Mouse (Mus musculus): ENCODE measurements around the gene Clstn3. TPM values are rescaled to one million over a fixed set of nuclear protein-coding genes. Genes with fewer than 3 reads are reported as not detected.
"Not testable (repeated sequence)": the region's sequence is repeated elsewhere in the genome, so short reads cannot be mapped to it uniquely, and the experiment has no call there.

Clstn3 gene
- polyA plus RNA-seq, 1 experiment from 2014 or later = 12.8 TPM

DNA sequence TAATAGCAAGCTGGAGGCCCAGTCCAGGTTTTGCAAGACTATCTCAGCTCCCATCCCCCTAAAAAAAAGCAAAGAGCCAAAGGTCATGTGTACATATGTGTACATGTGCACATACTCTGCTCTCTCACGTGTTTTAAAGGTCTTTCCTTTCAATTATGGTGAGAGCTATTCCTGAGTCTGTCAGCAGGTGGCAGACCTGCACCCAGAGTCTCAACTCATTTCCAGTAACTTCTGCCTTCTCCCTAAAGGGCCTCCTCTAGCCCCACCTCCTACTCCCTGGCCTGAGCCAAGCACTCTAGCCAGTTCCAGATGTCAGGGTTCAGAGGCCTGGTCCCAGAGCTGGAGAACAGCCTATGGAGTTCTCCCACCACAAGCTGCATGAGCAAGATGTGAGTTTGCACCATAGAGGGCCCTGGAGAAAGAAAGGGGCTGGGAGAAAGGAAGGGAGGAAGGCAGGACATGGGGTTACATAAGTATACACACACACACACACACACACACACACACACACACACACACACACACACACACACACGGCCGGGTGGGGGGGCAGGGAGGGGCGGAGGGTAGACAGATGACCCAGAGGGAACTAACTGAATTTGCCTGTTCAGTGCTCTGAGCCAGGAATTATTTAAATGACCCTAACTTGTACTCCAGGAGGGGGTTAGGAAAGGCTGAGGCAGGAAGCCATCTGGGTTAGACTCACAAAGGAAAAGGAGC lies 28.4 kb upstream of the Clstn3 start, which contains the start of gene C1rl:
TSS of gene C1rl (plus strand) at position 272 of the 720 bp plus-strand sequence.
- peak; percentile 90 for ATAC-seq (ENCODE audit: low FRiP score, low read depth)
- H3K27me3 ChIP-seq = no peaks in the 10 kb centered on the region
- no peak within 1 kb of the TSS for H3K4me2 ChIP-seq (replicated peaks)
- H3K4me3 ChIP-seq = no peak within 1 kb of the TSS
- WGBS = 24% methylated on average over 3 of the region's 4 CpGs
- H3K36me3 ChIP-seq = no peaks in the 10 kb centered on the region
- H3K9me3 ChIP-seq = no peaks in the 10 kb centered on the region
- no peaks in the 10 kb centered on the region for H3K4me1 ChIP-seq
- no peak within 1 kb of the TSS for H3K27ac ChIP-seq
- no peak within 1 kb of the TSS for H3K9ac ChIP-seq

DNA sequence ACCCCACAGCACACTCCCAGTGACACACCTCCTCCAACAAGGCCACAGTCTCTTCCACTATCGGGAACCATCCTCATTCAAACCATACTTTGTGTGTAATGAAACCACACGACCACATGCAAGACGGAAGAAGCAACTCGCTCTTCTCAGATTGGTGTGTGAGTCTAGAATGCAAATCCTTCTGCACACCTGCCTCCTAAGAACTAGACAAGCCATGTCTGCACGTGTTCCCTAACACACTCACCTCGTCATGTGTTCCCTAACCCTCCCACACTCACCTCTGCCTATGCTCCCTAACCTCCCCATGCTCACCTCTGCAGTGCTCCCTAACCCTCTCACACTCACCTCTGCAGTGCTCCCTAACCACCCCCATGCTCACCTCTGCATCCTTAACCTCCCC lies 26.8 kb upstream of the Clstn3 start:
- no peaks in the 10 kb centered on the region for H3K9me3 ChIP-seq
- H3K4me3 ChIP-seq = no peak overlapping the region
- H3K9ac ChIP-seq = no peak overlapping the region
- no peaks in the 10 kb centered on the region for H3K27me3 ChIP-seq
- H3K27ac ChIP-seq = no peak overlapping the region
- H3K4me2 ChIP-seq (replicated peaks) = no peak overlapping the region
- H3K4me1 ChIP-seq = no peaks in the 10 kb centered on the region
- 77% methylated on average over 6 of the region's 6 CpGs for WGBS
- H3K36me3 ChIP-seq = no peaks in the 10 kb centered on the region
- no peak for ATAC-seq (ENCODE audit: low FRiP score, low read depth)

DNA sequence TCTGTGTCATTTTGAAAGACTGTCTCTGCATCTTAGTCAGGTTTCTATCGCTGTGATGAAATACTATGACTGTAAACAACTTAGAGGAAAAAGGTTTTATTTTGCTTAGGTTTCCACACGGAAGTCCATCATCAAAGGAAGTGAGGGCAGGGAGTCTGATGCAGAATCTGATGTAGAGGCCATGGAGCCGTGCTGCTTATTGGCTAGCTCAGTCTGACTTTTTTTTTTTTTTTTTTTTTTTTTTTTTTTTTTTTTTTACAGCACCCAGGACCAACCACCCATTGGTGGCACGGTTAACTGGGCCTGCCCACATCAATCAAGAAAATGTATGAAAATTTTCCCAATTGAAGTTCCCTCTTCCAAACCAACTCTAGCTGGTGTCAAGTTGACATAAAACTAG lies 24.4 kb upstream of the Clstn3 start:
- Histone ChIP-seq H3K36me3 (no peaks in the 10 kb centered on the region), H3K27me3 (no peaks in the 10 kb centered on the region), H3K4me3 (no peak overlapping the region), H3K4me1 (no peaks in the 10 kb centered on the region), H3K9me3 (no peaks in the 10 kb centered on the region), H3K4me2 (replicated peaks) (no peak overlapping the region), H3K9ac (no peak overlapping the region), H3K27ac (no peak overlapping the region)
- WGBS = 80% methylated on average over 4 of the region's 4 CpGs
- ATAC-seq (ENCODE audit: low FRiP score, low read depth) = no peak

DNA sequence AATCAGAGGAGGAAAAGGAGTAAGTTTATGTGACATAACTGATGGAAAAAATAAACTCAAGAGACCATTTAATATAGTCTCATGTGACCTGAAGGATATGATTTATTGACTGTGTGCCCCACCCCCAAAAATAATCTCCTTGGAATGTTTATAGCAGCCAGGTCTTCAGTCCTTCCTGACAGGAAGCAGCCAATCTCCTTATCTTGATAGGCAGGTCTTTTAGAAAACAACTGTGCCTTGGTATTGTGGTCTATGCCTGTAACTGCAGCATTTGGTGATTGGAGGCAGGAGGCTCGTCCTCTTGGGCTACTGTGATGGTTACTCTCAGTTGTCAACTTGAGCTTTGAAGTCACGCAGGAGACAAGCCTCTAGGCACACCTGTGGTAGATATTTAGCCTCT lies 22.9 kb upstream of the Clstn3 start:
- H3K4me3 ChIP-seq = no peak overlapping the region
- H3K4me1 ChIP-seq = no peaks in the 10 kb centered on the region
- WGBS = 44% methylated on average over 2 of the region's 2 CpGs
- no peaks in the 10 kb centered on the region for H3K27me3 ChIP-seq
- no peaks in the 10 kb centered on the region for H3K36me3 ChIP-seq
- no peak overlapping the region for H3K27ac ChIP-seq
- H3K9ac ChIP-seq = no peak overlapping the region
- ATAC-seq (ENCODE audit: low FRiP score, low read depth) = no peak
- H3K9me3 ChIP-seq = no peaks in the 10 kb centered on the region
- no peak overlapping the region for H3K4me2 ChIP-seq (replicated peaks)

DNA sequence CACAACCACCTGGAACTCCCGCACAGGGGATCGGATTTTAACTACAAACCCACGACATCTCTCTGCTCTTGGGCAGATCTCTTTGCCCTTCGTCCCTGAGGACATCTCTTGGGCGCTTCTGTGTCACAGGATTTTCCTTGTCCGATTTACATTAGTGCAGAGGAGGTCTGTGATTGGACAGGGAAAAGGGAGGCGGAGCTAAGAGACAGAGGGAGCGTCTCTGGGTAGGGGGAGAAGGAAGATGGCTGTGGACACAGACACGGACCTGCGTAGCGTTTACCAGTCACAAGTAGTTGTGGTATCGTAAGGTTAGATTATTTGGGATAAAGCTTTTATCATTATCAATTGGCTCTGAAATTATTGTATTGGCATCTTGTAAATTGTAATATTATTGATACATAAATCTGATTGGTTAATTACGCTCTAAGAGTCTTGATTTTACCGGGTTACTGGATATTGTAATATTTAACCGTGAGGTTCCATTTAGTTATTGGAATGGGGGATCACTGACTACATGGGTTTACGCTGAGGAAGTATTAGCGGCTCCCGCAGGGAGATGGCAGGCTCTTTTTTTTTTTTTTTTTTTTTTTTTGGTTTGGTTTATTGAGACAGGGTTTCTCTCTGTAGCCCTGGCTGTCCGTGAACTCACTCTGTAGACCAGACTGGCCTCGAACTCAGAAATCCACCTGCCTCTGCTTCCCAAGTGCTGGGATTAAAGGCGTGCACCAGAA lies 21.0 kb upstream of the Clstn3 start:
- no peaks in the 10 kb centered on the region for H3K27me3 ChIP-seq
- no peaks in the 10 kb centered on the region for H3K9me3 ChIP-seq
- no peak overlapping the region for H3K9ac ChIP-seq
- no peaks in the 10 kb centered on the region for H3K4me1 ChIP-seq
- ATAC-seq (ENCODE audit: low FRiP score, low read depth) = no peak
- peak overlapping the region; percentile 43 for H3K4me2 ChIP-seq (replicated peaks)
- H3K27ac ChIP-seq = no peak overlapping the region
- H3K4me3 ChIP-seq = no peak overlapping the region
- 40% methylated on average over 21 of the region's 21 CpGs for WGBS
- H3K36me3 ChIP-seq = no peaks in the 10 kb centered on the region

DNA sequence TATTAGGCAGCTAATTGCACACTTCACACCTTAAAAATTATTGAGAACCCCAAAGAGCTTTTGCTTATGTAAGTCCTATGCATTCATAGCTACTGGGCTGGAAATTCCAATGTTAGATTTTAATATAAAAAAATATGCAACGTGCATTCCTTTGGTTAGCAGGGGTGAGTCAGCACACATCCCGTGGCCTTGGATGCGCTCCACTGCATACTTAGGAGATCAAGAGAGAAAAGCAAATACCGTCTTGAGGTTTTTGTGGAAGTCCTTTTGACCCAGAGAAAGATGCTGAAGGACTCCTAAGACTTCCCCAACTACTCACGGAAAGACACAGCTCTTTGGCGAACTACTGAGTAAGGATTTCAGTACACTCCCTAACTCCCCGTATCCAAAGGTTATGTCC lies 20.3 kb upstream of the Clstn3 start:
- no peak overlapping the region for H3K9ac ChIP-seq
- no peaks in the 10 kb centered on the region for H3K27me3 ChIP-seq
- no peak overlapping the region for H3K27ac ChIP-seq
- no peak overlapping the region for H3K4me3 ChIP-seq
- WGBS = 87% methylated on average over 7 of the region's 7 CpGs
- H3K36me3 ChIP-seq = no peaks in the 10 kb centered on the region
- ATAC-seq (ENCODE audit: low FRiP score, low read depth) = no peak
- no peaks in the 10 kb centered on the region for H3K9me3 ChIP-seq
- no peaks in the 10 kb centered on the region for H3K4me1 ChIP-seq
- no peak overlapping the region for H3K4me2 ChIP-seq (replicated peaks)

DNA sequence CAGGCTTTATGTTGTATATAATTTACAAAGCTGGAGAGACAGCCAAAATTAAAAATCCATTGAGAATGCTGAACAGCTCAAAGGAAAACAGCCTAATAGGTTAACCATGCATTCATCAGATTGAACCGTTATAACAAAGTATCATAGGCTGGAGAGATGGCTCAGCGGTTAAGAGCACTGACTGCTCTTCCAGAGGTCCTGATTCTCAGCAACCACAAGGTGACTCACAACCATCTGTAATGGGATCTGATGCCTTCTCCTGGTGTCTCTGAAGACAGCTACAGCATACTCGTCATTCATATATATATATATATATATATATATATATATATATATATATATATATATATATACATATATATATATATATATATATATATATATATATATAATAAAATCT lies 19.2 kb upstream of the Clstn3 start:
- not testable (repeated sequence) for H3K27me3 ChIP-seq; ATAC-seq (ENCODE audit: low FRiP score, low read depth); H3K36me3 ChIP-seq; H3K9ac ChIP-seq; H3K4me1 ChIP-seq; H3K27ac ChIP-seq; H3K9me3 ChIP-seq; H3K4me2 ChIP-seq (replicated peaks); H3K4me3 ChIP-seq
- WGBS = 89% methylated on average over 3 of the region's 3 CpGs

DNA sequence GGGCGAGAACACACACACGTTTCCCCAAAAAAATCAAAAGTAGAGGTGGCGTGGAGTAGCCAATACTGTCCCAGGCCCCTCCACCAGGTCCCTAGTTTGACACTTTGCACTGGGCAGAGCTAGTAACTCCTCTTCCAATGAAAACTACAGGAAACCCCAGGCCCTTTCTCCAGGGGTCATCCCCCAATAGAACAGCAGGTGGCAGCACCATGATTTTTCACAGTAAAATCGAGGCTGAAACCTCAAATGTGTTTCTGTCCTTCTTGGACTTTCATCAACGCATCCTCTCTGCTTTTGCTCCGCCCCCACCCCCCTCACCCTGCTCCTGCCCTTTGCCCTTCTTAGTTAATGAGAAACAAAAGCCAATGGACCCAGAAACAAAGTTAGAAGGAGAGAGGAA lies 17.0 kb upstream of the Clstn3 start:
- H3K4me1 ChIP-seq = no peaks in the 10 kb centered on the region
- WGBS = 24% methylated on average over 6 of the region's 6 CpGs
- no peak overlapping the region for H3K4me2 ChIP-seq (replicated peaks)
- H3K4me3 ChIP-seq = no peak overlapping the region
- H3K9ac ChIP-seq = no peak overlapping the region
- H3K27ac ChIP-seq = no peak overlapping the region
- H3K9me3 ChIP-seq = no peaks in the 10 kb centered on the region
- no peaks in the 10 kb centered on the region for H3K36me3 ChIP-seq
- H3K27me3 ChIP-seq = no peaks in the 10 kb centered on the region
- ATAC-seq (ENCODE audit: low FRiP score, low read depth) = no peak; the same call in 1 of the 2 replicates

DNA sequence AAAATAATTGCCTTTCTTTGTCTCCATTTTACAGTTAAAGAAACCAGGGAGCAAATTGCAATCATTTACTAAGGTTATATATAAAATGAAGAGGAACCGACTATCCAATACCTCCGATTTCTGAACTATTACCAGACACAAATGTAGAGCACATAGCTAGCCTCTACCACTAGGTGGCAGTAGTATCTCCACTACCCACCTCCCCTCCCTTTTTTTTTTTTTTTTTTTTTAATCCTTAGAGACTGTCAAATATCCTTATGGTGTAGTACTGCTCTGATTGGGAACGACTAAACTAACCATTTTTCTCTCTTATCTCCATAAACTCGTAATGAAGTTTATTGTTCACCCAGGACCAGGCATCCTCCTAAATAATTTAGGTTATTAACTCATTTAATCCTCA lies 15.7 kb upstream of the Clstn3 start:
- no peaks in the 10 kb centered on the region for H3K36me3 ChIP-seq
- H3K4me2 ChIP-seq (replicated peaks) = no peak overlapping the region
- no peaks in the 10 kb centered on the region for H3K4me1 ChIP-seq
- H3K27me3 ChIP-seq = no peaks in the 10 kb centered on the region
- no peak overlapping the region for H3K4me3 ChIP-seq
- no peaks in the 10 kb centered on the region for H3K9me3 ChIP-seq
- H3K9ac ChIP-seq = no peak overlapping the region
- 59% methylated on average over 4 of the region's 4 CpGs for WGBS
- no peak for ATAC-seq (ENCODE audit: low FRiP score, low read depth)
- no peak overlapping the region for H3K27ac ChIP-seq

DNA sequence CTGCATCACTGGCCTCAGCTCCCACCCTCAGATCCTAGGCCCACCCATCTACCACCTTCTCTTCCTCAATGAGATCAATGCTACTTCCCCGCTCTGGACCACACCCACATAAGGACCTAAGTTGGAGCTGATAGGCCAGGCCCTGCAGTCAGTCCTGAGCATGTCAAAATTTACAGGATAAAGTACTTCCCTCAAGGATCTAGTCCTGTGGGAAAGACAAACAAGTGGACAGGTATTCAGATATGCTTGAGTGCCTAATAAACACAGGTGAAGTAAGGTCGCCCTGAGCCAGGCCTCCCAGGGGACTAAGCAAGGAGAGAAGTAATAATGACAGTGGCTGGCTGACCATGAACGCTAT lies 15.0 kb upstream of the Clstn3 start:
- no peak for ATAC-seq (ENCODE audit: low FRiP score, low read depth)
- H3K4me1 ChIP-seq = no peaks in the 10 kb centered on the region
- no peaks in the 10 kb centered on the region for H3K27me3 ChIP-seq
- no peaks in the 10 kb centered on the region for H3K9me3 ChIP-seq
- H3K27ac ChIP-seq = no peak overlapping the region
- no peak overlapping the region for H3K4me2 ChIP-seq (replicated peaks)
- no peak overlapping the region for H3K4me3 ChIP-seq
- WGBS = 86% methylated on average over 3 of the region's 3 CpGs
- H3K9ac ChIP-seq = no peak overlapping the region
- no peaks in the 10 kb centered on the region for H3K36me3 ChIP-seq

DNA sequence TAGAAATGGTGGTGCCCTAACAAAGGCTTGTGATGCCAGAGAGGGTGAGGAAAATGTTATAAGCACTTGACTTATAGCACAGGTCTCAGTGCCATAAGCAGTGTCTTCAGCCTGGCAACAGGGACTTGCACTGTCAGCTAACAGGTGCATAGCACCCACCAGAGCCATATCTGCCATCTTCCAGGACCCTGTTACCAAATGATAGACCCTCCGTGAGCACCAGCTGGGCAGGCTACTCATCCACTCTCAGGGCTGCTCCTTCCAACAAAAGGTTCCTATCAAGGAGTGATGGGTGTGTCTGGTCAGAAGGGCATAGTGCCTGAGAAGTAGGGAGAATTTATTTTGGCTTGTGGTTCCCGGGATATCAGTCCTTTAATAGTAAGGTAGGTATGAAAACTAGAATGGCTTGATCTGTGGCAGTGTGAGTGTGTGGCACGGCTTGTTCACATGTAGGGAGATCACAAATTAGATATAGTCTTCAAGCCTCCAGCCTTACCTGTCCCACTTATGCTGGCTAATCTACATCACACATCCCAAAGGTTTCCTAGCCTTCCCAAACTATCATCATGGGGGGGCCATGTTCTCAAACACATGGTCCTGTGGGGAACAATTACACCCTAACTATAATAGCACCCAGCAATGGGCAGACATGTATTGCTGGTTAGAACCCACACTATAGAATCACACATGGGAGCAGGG lies 14.4 kb upstream of the Clstn3 start:
- no peak overlapping the region for H3K4me2 ChIP-seq (replicated peaks)
- H3K27me3 ChIP-seq = no peaks in the 10 kb centered on the region
- no peak for ATAC-seq (ENCODE audit: low FRiP score, low read depth)
- no peaks in the 10 kb centered on the region for H3K36me3 ChIP-seq
- no peaks in the 10 kb centered on the region for H3K9me3 ChIP-seq
- no peaks in the 10 kb centered on the region for H3K4me1 ChIP-seq
- WGBS = 81% methylated on average over 3 of the region's 3 CpGs
- H3K27ac ChIP-seq = no peak overlapping the region
- no peak overlapping the region for H3K4me3 ChIP-seq
- H3K9ac ChIP-seq = no peak overlapping the region

DNA sequence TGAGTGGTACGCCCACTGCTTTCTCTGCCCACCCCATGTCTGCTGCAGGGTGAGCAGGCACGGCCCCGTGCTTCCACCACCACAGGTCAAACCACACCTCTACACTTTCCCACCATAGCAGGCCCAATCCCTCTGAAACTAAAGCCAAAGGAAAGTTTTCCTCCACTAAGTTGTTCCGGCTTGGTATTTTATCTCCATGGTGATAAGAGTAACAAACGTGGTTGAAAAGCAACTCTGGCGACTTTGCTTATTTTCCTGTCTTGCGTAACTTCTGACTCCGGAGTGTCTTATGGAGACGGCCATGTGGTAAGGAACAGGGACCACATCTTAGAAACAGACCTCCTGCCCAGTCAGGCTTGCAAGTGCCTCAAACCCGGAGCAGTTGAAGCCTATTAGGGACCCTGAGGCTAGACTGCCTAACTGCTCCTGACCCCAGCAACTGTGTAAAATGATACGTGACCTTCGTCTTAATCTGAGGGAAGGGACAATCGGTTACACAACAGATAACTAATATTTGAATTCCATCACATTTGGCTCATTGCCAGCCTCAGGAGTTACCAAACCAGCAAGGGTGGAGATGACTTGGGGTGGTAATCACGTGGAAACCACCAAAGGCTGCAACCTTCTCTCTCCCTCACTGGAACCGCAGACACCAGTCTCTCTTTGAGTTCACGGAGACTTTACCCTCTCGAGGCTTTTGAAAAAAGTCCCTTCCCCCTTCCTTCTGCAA lies 13.5 kb upstream of the Clstn3 start:
- no peak overlapping the region for H3K4me2 ChIP-seq (replicated peaks)
- no peak overlapping the region for H3K4me3 ChIP-seq
- ATAC-seq (ENCODE audit: low FRiP score, low read depth) = no peak
- no peaks in the 10 kb centered on the region for H3K27me3 ChIP-seq
- no peaks in the 10 kb centered on the region for H3K4me1 ChIP-seq
- H3K27ac ChIP-seq = no peak overlapping the region
- no peaks in the 10 kb centered on the region for H3K36me3 ChIP-seq
- WGBS = 68% methylated on average over 17 of the region's 17 CpGs
- H3K9me3 ChIP-seq = no peaks in the 10 kb centered on the region
- no peak overlapping the region for H3K9ac ChIP-seq
